Mouse (Mus musculus) yolk sac, embryonic 10.5 days (tissue): ENCODE data around the gene Csad.
A peak's percentile ranks its signal among the peaks of the same experiment; 100 is the strongest.
"Not testable (repeated sequence)": the region's sequence is repeated elsewhere in the genome, so short reads cannot be mapped to it uniquely, and the experiment has no call there.

Experiments
- DNase-seq: peaks from one replicate; pipeline ENCODE4 v3.0.0-alpha.2; 2017; ENCODE audit warnings: low spot score

Csad gene

GRCm38 (mm10) chr15:102233896-102234295, 29.4 kb upstream of the Csad start:
- DNase-seq = no peak

- no peak for DNase-seq
These were observed 28.2 kb upstream of the Csad start for GRCm38 (mm10) chr15:102232764-102233163.

- DNase-seq = no peak
These were observed 27.2 kb upstream of the Csad start, which contains the start of gene Itgb7 for GRCm38 (mm10) chr15:102231748-102232147. Gene Itgb7, minus strand, starts transcription at chr15:102231944.

GRCm38 (mm10) chr15:102230408-102231321, 26.1 kb upstream of the Csad start:
- DNase-seq = no peak

GRCm38 (mm10) chr15:102225619-102226018, 21.1 kb upstream of the Csad start:
- not testable (repeated sequence) for DNase-seq

- DNase-seq = no peak
These were observed 20.6 kb upstream of the Csad start for GRCm38 (mm10) chr15:102224992-102225617.

- peak; percentile 62 for DNase-seq
These were observed 19.9 kb upstream of the Csad start for GRCm38 (mm10) chr15:102224186-102224991.

GRCm38 (mm10) chr15:102222386-102222785, 17.9 kb upstream of the Csad start:
- no peak for DNase-seq

GRCm38 (mm10) chr15:102217325-102217724, 12.8 kb upstream of the Csad start:
- no peak for DNase-seq

- DNase-seq = no peak
These were observed 12.1 kb upstream of the Csad start for GRCm38 (mm10) chr15:102216459-102217228.

- no peak for DNase-seq
These were observed 11.1 kb upstream of the Csad start for GRCm38 (mm10) chr15:102215624-102216023.

- no peak for DNase-seq
These were observed 9.6 kb upstream of the Csad start for GRCm38 (mm10) chr15:102214132-102214531.

- no peak for DNase-seq
These were observed 7.4 kb upstream of the Csad start for GRCm38 (mm10) chr15:102211895-102212294.

- no peak for DNase-seq
These were observed 6.3 kb upstream of the Csad start for GRCm38 (mm10) chr15:102210816-102211215.

- no peak for DNase-seq
These were observed 4.6 kb upstream of the Csad start for GRCm38 (mm10) chr15:102209114-102209513.

GRCm38 (mm10) chr15:102208092-102208561, 3.6 kb upstream of the Csad start:
- no peak for DNase-seq

- DNase-seq = no peak
These were observed 2.8 kb upstream of the Csad start for GRCm38 (mm10) chr15:102207351-102207750.

- DNase-seq = no peak
These were observed 1.3 kb upstream of the Csad start for GRCm38 (mm10) chr15:102205779-102206178.

GRCm38 (mm10) chr15:102203835-102204381, 616 bp downstream of the Csad start:
- no peak for DNase-seq

- DNase-seq = peak; percentile 97
These were observed 1.3 kb downstream of the Csad start, which contains the start of gene Zfp740 for GRCm38 (mm10) chr15:102202971-102203834. Gene Zfp740, plus strand, starts transcription at chr15:102203249.
